Mouse (Mus musculus): ENCODE data around the gene Gpr150.

Gene Gpr150

DNA sequence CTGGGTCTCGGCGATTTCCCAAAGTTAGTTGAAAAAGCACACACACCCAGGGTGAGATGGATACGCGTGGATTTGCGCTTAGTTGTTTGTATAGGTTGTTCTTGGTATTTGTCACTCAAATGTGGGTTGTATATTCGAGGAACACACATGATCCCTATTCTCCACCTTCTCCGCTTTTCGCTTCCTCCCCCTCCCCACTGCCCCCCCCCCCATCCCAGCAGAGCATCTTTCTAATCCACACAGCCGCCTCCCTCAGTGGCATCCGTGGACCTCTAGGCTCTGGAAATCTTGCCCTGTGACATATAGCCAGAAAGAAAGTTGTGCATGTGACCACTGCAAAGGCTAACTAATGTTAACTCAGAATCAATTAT lies at the start of gene Gpr150:
Gene Gpr150, minus strand, starts transcription at position 101 of the 371 bp plus-strand sequence.
- DNase-seq (ENCODE audit: low read depth, low spot score) = no peak

GRCm38 (mm10) chr13:76101989-76102388 lies 45.2 kb upstream of the Gpr150 start:
- DNase-seq (ENCODE audit: low read depth, low spot score) = no peak

DNA sequence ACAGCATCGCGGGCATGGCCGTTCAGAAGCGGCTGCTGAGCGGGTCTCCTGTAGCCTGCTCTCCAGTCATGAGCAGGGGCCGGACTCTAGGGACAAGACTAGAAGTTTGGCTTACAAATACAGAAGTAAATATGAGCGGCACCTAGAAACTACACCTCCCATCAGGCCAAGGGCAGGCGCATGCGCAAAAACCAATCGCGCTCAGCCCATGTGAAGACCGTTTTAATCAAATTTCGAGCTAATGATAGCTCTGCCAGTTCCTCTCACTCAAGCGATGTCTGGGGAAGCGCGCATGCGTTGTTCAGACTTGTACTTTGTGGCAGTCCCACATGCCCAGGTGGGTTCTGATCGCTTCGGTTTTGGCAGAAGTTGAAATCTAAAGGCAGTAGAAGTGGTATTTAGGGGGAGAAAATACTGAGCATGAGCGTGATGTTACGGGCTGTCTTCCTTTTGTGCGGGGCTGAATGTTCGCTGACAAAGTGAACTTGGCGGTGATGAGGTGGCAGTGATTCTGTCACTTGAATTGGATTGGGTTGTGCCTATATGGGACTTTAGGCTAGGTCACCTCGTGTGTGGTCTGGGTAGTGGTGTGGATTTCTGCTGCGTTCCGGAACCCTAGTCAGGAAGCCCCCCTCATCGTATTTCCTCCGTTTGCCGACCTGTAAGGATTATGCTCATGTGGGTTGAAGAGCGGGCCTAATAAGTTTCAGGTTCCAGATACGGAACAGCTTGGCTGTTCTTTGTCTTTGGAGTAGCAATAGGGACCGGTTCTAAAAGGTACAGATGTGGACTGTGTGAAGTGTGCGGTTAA lies 41.9 kb upstream of the Gpr150 start, which contains the start of the genes Arsk and Ttc37:
Gene Arsk, minus strand, starts transcription at position 168 of the 811 bp plus-strand sequence.
Gene Ttc37, plus strand, starts transcription at position 242 of the 811 bp plus-strand sequence.
- peak; percentile 91 for DNase-seq (ENCODE audit: low read depth, low spot score)

GRCm38 (mm10) chr13:76098116-76098492 lies 41.3 kb upstream of the Gpr150 start:
- DNase-seq (ENCODE audit: low read depth, low spot score) = peak; percentile 50

DNA sequence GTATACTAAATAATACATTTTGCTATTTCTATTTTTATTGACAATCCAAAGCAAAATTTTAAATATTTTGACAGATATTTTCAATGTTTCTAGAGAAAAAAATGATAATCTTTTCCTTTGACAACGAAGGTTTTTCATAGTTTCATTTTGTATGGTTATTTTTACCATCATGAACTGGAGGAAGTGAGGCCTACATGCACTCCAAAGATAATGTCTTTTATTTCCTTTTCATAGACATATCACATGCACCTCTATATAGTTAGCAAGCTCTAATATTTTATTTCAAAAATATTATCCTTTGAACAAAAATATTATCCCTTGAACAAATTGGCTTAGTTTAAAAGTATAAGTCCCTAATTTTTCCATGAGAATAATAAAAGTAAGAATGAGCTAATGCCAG lies 17.5 kb upstream of the Gpr150 start:
- no peak for DNase-seq (ENCODE audit: low read depth, low spot score)

DNA sequence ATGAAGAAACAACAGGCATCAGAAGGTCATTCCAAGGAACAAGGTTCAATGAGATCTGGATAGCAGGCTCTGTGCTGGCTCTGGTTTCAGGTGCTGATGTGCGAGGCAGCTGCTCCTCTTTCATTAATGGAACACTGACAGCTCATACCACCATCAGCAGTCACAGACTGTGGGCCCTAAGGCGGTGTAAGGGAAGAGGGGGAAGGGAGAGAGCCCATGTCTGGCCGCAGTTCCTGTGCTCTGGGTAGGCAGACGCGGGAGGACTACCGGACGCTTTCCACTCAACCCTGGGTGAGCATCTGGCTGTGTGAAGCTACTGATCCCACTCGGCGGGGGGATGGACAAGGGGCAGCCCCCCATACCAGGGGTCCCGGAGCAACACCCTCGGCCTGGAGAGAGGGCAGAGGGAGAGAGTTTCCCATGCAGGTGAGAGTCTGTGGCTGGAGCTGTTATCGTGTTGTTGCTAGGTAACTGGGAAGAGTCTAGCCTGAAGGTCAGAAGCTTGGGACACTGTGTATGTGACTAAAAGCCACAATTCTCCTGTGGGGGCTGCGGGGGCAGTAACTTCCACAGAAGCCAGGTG lies 7.7 kb upstream of the Gpr150 start:
- DNase-seq (ENCODE audit: low read depth, low spot score) = no peak

DNA sequence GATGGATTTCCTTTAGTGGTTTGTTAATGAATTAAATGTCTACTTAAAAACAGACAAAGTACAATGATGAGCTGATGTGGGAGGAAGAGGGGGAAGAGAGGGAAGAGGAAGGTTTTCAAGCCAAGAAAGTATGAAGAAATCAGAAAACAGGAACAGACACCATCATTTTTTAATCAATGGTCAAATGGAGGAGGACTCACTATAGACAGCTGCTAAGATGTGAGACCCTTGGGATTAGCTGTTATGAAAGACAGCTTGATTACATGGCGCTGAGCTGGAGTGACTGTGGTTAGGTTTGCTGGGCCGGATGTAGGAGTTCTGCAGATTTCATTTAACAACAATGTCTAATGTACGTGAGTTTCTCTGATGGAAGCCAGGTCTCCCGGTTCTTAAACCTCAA lies 6.8 kb upstream of the Gpr150 start:
- DNase-seq (ENCODE audit: low read depth, low spot score) = no peak

DNA sequence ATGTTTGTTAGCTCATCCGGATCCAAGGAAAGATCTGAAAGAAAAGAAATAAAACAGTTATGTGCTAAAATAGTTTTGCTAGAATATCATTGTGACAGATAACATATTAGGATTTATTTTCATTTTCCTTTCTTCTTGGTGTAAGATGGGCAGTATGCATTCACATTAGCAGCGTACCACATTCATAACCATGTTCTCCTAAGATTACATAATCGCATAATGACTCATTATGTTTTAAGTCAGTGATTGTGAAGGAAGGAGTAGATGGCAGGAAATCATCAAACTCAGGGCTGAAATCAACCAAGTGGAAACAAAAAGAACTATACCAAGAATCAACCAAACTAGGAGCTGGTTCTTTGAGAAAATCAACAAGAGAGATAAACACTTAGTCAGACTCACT lies 5.8 kb upstream of the Gpr150 start:
- no peak for DNase-seq (ENCODE audit: low read depth, low spot score)

GRCm38 (mm10) chr13:76062126-76062525 lies 5.3 kb upstream of the Gpr150 start:
- DNase-seq (ENCODE audit: low read depth, low spot score) = no peak

- DNase-seq (ENCODE audit: low read depth, low spot score) = no peak
Measured at GRCm38 (mm10) chr13:76059591-76059990, 2.8 kb upstream of the Gpr150 start.

- DNase-seq (ENCODE audit: low read depth, low spot score) = no peak
Measured at GRCm38 (mm10) chr13:76057267-76058069, 672 bp upstream of the Gpr150 start.

DNA sequence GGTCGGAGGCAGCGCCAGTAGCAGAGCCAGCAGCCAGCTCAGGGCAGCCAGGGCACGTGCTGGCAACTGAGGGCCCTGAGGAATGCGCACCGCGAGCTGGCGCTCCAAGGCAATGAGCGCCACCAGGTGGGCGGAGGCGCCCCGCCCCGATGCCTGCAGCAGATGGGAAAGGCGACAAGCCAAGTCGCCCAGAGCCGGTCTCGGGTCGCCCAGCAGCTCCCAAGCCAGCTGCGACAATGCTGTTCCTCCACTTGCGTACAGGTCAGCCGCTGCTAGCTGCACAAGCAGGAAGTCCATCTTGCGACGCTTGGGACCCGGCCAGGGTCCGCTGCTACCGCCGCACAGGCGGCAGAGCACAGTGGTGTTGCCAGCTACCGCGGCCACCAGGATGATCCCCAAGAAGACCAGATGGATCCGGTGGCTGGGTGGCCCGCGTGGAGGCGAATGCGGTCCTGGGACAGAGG lies 503 bp downstream of the Gpr150 start:
- no peak for DNase-seq (ENCODE audit: low read depth, low spot score)

GRCm38 (mm10) chr13:76055391-76056232 lies 1.2 kb downstream of the Gpr150 start:
- no peak for DNase-seq (ENCODE audit: low read depth, low spot score)

- DNase-seq (ENCODE audit: low read depth, low spot score) = no peak
Measured at GRCm38 (mm10) chr13:76044971-76045370, 11.8 kb downstream of the Gpr150 start.

GRCm38 (mm10) chr13:76042455-76042854 lies 14.3 kb downstream of the Gpr150 start:
- no peak for DNase-seq (ENCODE audit: low read depth, low spot score)

DNA sequence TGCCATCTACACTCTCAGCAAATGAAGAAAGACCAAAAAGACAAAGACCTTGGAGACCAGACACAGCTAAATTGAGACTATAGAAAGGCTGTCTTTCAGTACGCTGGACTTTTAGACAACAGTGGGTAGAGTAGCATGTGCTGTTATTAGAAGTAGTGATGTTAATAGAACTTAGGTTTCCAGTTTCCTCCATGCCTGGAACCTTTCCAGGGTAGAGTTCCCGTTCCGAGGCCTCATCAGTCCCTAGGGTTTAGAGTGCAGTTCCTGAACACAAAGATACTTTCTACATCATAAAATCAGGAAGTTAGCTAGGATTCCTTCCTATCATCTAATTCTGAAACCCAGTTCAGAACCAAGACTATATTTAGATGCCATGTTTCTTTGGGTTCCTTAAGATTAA lies 32.2 kb downstream of the Gpr150 start:
- no peak for DNase-seq (ENCODE audit: low read depth, low spot score)

DNA sequence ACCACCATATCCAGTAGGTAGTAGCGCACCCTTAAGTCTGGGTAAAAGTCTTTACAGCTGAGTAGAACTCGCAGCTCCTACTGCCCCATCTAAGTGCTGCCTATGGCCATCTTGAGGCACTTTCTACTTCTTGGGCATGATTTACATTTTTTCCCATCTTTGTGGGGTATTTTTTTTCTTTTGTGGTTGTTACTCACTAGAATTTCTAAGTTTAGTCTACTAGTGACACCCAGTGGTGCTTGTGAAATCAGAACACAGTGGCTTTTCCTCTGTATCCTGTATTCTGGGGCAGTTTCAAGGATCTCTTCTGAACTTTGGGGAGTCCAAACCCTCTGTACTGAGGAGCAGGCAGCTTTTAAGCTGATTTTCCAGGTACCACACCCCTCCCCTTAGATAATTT lies 35.0 kb downstream of the Gpr150 start:
- DNase-seq (ENCODE audit: low read depth, low spot score) = no peak

- DNase-seq (ENCODE audit: low read depth, low spot score) = no peak
Measured at GRCm38 (mm10) chr13:76018844-76019400, 37.9 kb downstream of the Gpr150 start.

DNA sequence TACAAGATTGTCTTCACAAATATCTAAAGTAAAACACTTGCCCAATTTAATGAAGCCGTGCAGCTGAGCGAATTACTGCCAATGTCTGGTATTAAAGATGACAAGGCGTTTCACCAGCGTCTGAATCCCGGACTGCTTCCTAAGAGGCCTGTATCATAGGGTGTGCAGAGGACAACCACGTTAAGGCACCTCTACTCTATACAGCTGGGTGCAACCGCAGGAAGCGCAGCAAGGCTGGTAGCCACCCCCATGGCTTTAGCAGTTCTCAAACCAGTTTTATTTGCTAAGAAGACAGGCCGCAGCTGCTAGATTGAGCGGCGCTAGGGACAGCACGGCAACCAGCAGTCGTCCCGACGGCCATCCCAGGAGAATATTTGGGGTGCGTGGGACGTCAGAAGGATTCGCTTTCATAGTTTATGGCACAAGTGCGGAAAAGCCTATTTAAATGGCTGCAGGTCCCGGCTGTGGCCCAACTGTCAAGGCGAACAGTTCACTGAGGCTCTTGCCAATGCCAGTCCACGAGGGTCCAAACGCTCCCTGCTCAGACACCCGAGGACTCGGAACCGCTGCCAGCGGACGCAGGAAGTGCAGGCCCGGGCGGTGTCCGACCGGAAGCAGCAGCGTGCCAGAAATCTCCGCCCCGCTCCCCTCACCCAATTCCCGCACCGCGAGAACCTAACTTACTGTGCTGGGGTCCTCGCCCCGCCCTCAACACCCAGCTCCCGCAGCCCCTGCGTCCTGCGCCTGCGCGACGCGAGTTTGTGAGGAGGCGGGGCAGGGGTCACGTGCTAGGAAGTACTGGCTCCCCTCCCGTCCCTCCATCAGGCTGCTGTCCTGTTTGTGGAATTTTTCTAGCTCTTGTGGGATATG lies 38.6 kb downstream of the Gpr150 start, which contains the start of gene Rfesd:
Gene Rfesd, minus strand, starts transcription at position 746 of the 870 bp plus-strand sequence.
- peak; percentile 91 for DNase-seq (ENCODE audit: low read depth, low spot score)

GRCm38 (mm10) chr13:76017465-76017864 lies 39.3 kb downstream of the Gpr150 start:
- no peak for DNase-seq (ENCODE audit: low read depth, low spot score)

Data from WW6 (cell line).